Mouse (Mus musculus) liver, embryonic 14.5 days (tissue): ENCODE measurements around the gene Il7r.

Experiments
- CTCF ChIP-seq: IDR thresholded peaks from 2 replicates; pipeline ENCODE4 v1.5.1; 2016; ENCODE audit warnings: antibody characterized with exemption, low read depth, control low read depth
- EP300 ChIP-seq: IDR thresholded peaks from 2 replicates; pipeline ENCODE4 v1.6.1; 2016; ENCODE audit warnings: antibody characterized with exemption, low read depth

- no peak for TF ChIP-seq EP300
- TF ChIP-seq CTCF: peak; percentile 20; the same call in 1 of the 2 replicates
These were observed 47.3 kb upstream of the Il7r start for GRCm38 (mm10) chr15:9577303-9577702.
